Comparison of ENCODE assay signal across 9 mouse cellular contexts in the genomic region with DNA sequence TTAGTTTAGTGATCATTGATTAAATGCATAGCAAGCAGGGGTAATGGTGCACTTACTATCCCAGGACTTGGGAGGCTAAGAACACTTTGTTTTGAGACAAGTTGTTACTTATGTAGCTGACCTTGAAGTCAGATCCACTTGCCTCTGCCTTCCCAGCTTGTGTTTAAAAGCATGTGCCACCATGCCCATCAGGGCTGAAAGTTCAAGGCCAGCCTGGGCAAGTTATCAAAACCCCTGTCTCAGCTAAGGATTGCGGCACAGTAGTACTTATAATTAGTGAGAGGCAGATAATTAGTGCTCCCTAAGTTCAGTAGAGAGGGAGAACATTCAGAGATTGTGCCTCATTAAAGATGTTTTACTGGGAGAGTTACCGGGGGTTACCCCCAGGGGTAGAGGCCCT. TPM values are rescaled to one million over a fixed set of nuclear protein-coding genes. Genes with fewer than 3 reads are reported as not detected.
DNase-seq lines count a peak whose midpoint lies in the region; ATAC-seq and TF ChIP-seq lines count a peak whose summit lies in the region.
"Had no signal": no experiment of that assay in that cellular context is flagged by ENCODE, and none has a peak within 500 bp of the region (broad histone marks: within the 10 kb centered on the region; RNA-seq: fewer than 3 reads in every experiment).

No protein-coding gene starts in this region.

- H3K27me3 ChIP-seq in lung, embryonic 14.5 days (ENCODE audit: insufficient read depth, low read length), result no peaks in the 10 kb centered on the region
- H3K27me3 ChIP-seq in forebrain, embryonic 14.5 days (replicated peaks; ENCODE audit: control insufficient read depth, insufficient read depth, low read length), result no peaks in the 10 kb centered on the region
- no peaks in the 10 kb centered on the region for H3K27me3 ChIP-seq in midbrain, embryonic 12.5 days

- TF ChIP-seq CTCF in lung, embryonic 14.5 days (IDR thresholded peaks at IDR 0.05; ENCODE audit: low read depth), result no peak

- peak overlapping the region; percentile 97 for H3K4me3 ChIP-seq in lung, embryonic 14.5 days (ENCODE audit: low read depth, low read length)
- peak overlapping the region; percentile 96; the same call in 1 of the 2 replicates for H3K4me3 ChIP-seq in forebrain, embryonic 14.5 days (ENCODE audit: low read depth, low read length)
- peak overlapping the region; percentile 91 for H3K4me3 ChIP-seq in midbrain, embryonic 12.5 days

- ATAC-seq in lung, embryonic 14.5 days (ENCODE audit: insufficient read depth), result no peak
- no peak for ATAC-seq in forebrain, embryonic 14.5 days
- ATAC-seq in midbrain, embryonic 12.5 days (ENCODE audit: low FRiP score, low read depth), result no peak

- 95% methylated on average over 2 of the region's 2 CpGs for WGBS in lung, embryonic 14.5 days
- 56% methylated on average over 2 of the region's 2 CpGs for WGBS in forebrain, embryonic 14.5 days
- WGBS in midbrain, embryonic 12.5 days, result 99% methylated on average over 2 of the region's 2 CpGs

- H3K9me3 ChIP-seq in lung, embryonic 14.5 days (ENCODE audit: low read depth, low read length), result no peaks in the 10 kb centered on the region
- no peaks in the 10 kb centered on the region for H3K9me3 ChIP-seq in forebrain, embryonic 14.5 days (replicated peaks; ENCODE audit: control insufficient read depth, low read length)
- no peaks in the 10 kb centered on the region for H3K9me3 ChIP-seq in midbrain, embryonic 12.5 days

- DNase-seq in adrenal gland, adult 2 months, result peak; percentile 51
- DNase-seq in adrenal gland, adult 18-20 months (ENCODE audit: low spot score in 2 of 2), result no peak
- no peak for DNase-seq in lung, embryonic 14.5 days
- no peak for DNase-seq in lung, adult 18-20 months
- no peak for DNase-seq in forebrain, embryonic 14.5 days (ENCODE audit: low spot score)
- DNase-seq in urinary bladder, adult 2 months (ENCODE audit: low spot score), result no peak
- DNase-seq in layer of hippocampus, postnatal 25 days (ENCODE audit: extremely low spot score in 1 of 2, low spot score in 1 of 2), result no peak
- DNase-seq: kidney, postnatal 10 days had no signal

- H3K4me2 ChIP-seq in lung, embryonic 14.5 days, result peak overlapping the region; percentile 70
- H3K4me2 ChIP-seq in forebrain, embryonic 14.5 days (ENCODE audit: low read length), result peak overlapping the region; percentile 92
- H3K4me2 ChIP-seq in midbrain, embryonic 12.5 days (replicated peaks), result peak overlapping the region; percentile 84

- H3K36me3 ChIP-seq in lung, embryonic 14.5 days (ENCODE audit: insufficient read depth), result peaks cover 53% of the 10 kb centered on the region
- H3K36me3 ChIP-seq in forebrain, embryonic 14.5 days (ENCODE audit: control insufficient read depth, insufficient read depth, low read length), result peaks cover 55% of the 10 kb centered on the region
- H3K36me3 ChIP-seq in midbrain, embryonic 12.5 days, result peaks cover 58% of the 10 kb centered on the region

- H3K27ac ChIP-seq in lung, embryonic 14.5 days (ENCODE audit: low read depth), result no peak overlapping the region
- H3K27ac ChIP-seq in forebrain, embryonic 14.5 days (ENCODE audit: low read depth, low read length), result no peak overlapping the region
- no peak overlapping the region for H3K27ac ChIP-seq in midbrain, embryonic 12.5 days (replicated peaks)

- H3K4me1 ChIP-seq in lung, embryonic 14.5 days (ENCODE audit: insufficient read depth), result no peaks in the 10 kb centered on the region
- H3K4me1 ChIP-seq in forebrain, embryonic 14.5 days (ENCODE audit: control insufficient read depth, insufficient read depth, low read length), result peaks cover 25% of the 10 kb centered on the region
- H3K4me1 ChIP-seq in midbrain, embryonic 12.5 days, result peaks cover 30% of the 10 kb centered on the region

- H3K9ac ChIP-seq in lung, embryonic 14.5 days, result no peak overlapping the region
- H3K9ac ChIP-seq in forebrain, embryonic 14.5 days (ENCODE audit: low read length), result no peak overlapping the region
- no peak overlapping the region; the same call in 1 of the 2 replicates for H3K9ac ChIP-seq in midbrain, embryonic 12.5 days (replicated peaks)

RNA-seq across cellular contexts. Expression of a gene that starts 1.8 kb away (rescaled TPM):
- 10 to 100 TPM in 1 of 2 experiments, 1 to 10 TPM in 1; 7.1 to 11.4 TPM for total RNA-seq in adrenal gland, adult 2 months (2021)
- polyA plus RNA-seq in adrenal gland, adult 2 months (2012; rRNA removed), result 8.6 and 10.9 TPM in 2 replicates
- 1 to 10 TPM; 7.8 to 8.7 TPM for total RNA-seq in adrenal gland, adult 18-20 months (2021)
- polyA plus RNA-seq in lung, embryonic 14.5 days (2014; fragmentation: Nextera tagmentation; extraction: Ambion mirVana), result 20.1 and 20.3 TPM in 2 replicates
- 11.3 and 15.1 TPM in 2 replicates for polyA plus RNA-seq in forebrain, embryonic 14.5 days (2014; fragmentation: Nextera tagmentation; extraction: Ambion mirVana)
- polyA plus RNA-seq in midbrain, embryonic 12.5 days (2016; fragmentation: Nextera tagmentation; extraction: Ambion mirVana), result 38.6 and 41.1 TPM in 2 replicates
- polyA plus RNA-seq in urinary bladder, adult 2 months (2012; rRNA removed), result 19.4 and 22.0 TPM in 2 replicates
- total RNA-seq in layer of hippocampus, postnatal 25 days (2021), result 1 to 10 TPM; 4.0 to 4.2 TPM

RNA-seq across cellular contexts. Expression of a gene that starts 1.9 kb away (rescaled TPM):
- 10 to 100 TPM; 11.7 to 12.7 TPM for total RNA-seq in adrenal gland, adult 2 months (2021)
- 18.3 and 20.5 TPM in 2 replicates for polyA plus RNA-seq in adrenal gland, adult 2 months (2012; rRNA removed)
- 10 to 100 TPM; 12.6 to 14.8 TPM for total RNA-seq in adrenal gland, adult 18-20 months (2021)
- 21.2 and 24.3 TPM in 2 replicates for polyA plus RNA-seq in lung, embryonic 14.5 days (2014; fragmentation: Nextera tagmentation; extraction: Ambion mirVana)
- 29.4 and 36.7 TPM in 2 replicates for polyA plus RNA-seq in forebrain, embryonic 14.5 days (2014; fragmentation: Nextera tagmentation; extraction: Ambion mirVana)
- 79.4 and 82.0 TPM in 2 replicates for polyA plus RNA-seq in midbrain, embryonic 12.5 days (2016; fragmentation: Nextera tagmentation; extraction: Ambion mirVana)
- polyA plus RNA-seq in urinary bladder, adult 2 months (2012; rRNA removed), result 10.0 and 10.5 TPM in 2 replicates
- 10 to 100 TPM; 18.0 to 20.6 TPM for total RNA-seq in layer of hippocampus, postnatal 25 days (2021)

RNA-seq across cellular contexts. Expression of a gene that starts 9.3 kb away (rescaled TPM):
- total RNA-seq in adrenal gland, adult 2 months (2021), result 10 to 100 TPM; 27.1 to 32.4 TPM
- polyA plus RNA-seq in adrenal gland, adult 2 months (2012; rRNA removed), result 295 and 338 TPM in 2 replicates
- total RNA-seq in adrenal gland, adult 18-20 months (2021), result 10 to 100 TPM; 23.6 to 29.6 TPM
- polyA plus RNA-seq in lung, embryonic 14.5 days (2014; fragmentation: Nextera tagmentation; extraction: Ambion mirVana), result 52.8 and 54.7 TPM in 2 replicates
- polyA plus RNA-seq in forebrain, embryonic 14.5 days (2014; fragmentation: Nextera tagmentation; extraction: Ambion mirVana), result 53.2 and 57.4 TPM in 2 replicates
- 55.0 and 62.0 TPM in 2 replicates for polyA plus RNA-seq in midbrain, embryonic 12.5 days (2016; fragmentation: Nextera tagmentation; extraction: Ambion mirVana)
- polyA plus RNA-seq in urinary bladder, adult 2 months (2012; rRNA removed), result 49.8 and 54.0 TPM in 2 replicates
- total RNA-seq in layer of hippocampus, postnatal 25 days (2021), result 10 to 100 TPM; 67.4 to 73.4 TPM

RNA-seq across cellular contexts. Expression of a gene that starts 25.7 kb away (rescaled TPM):
- 10 to 100 TPM; 34.7 to 37.6 TPM for total RNA-seq in adrenal gland, adult 2 months (2021)
- polyA plus RNA-seq in adrenal gland, adult 2 months (2012; rRNA removed), result 45.1 and 57.1 TPM in 2 replicates
- total RNA-seq in adrenal gland, adult 18-20 months (2021), result 10 to 100 TPM; 27.9 to 29.5 TPM
- 202 and 226 TPM in 2 replicates for polyA plus RNA-seq in lung, embryonic 14.5 days (2014; fragmentation: Nextera tagmentation; extraction: Ambion mirVana)
- polyA plus RNA-seq in forebrain, embryonic 14.5 days (2014; fragmentation: Nextera tagmentation; extraction: Ambion mirVana), result 169 and 219 TPM in 2 replicates
- polyA plus RNA-seq in midbrain, embryonic 12.5 days (2016; fragmentation: Nextera tagmentation; extraction: Ambion mirVana), result 165 and 174 TPM in 2 replicates
- 19.2 and 24.9 TPM in 2 replicates for polyA plus RNA-seq in urinary bladder, adult 2 months (2012; rRNA removed)
- total RNA-seq in layer of hippocampus, postnatal 25 days (2021), result 10 to 100 TPM; 21.7 to 27.7 TPM

RNA-seq across cellular contexts. Expression of a gene that starts 26.1 kb away (rescaled TPM):
- 1 to 10 TPM; 2.2 to 2.3 TPM for total RNA-seq in adrenal gland, adult 2 months (2021)
- not detected in 2 replicates for polyA plus RNA-seq in adrenal gland, adult 2 months (2012; rRNA removed)
- 10 to 100 TPM in 1 of 2 experiments, under 1 TPM in 1; 0.66 to 16.3 TPM for total RNA-seq in adrenal gland, adult 18-20 months (2021)
- polyA plus RNA-seq in lung, embryonic 14.5 days (2014; fragmentation: Nextera tagmentation; extraction: Ambion mirVana), result 8.6 and 12.2 TPM in 2 replicates
- 4.6 and 5.3 TPM in 2 replicates for polyA plus RNA-seq in forebrain, embryonic 14.5 days (2014; fragmentation: Nextera tagmentation; extraction: Ambion mirVana)
- polyA plus RNA-seq in midbrain, embryonic 12.5 days (2016; fragmentation: Nextera tagmentation; extraction: Ambion mirVana), result 12.6 and 13.1 TPM in 2 replicates
- polyA plus RNA-seq in urinary bladder, adult 2 months (2012; rRNA removed), result 1.2 and 2.1 TPM in 2 replicates
- 1 to 10 TPM in 1 of 2 experiments, under 1 TPM in 1; 0.96 to 2.9 TPM for total RNA-seq in layer of hippocampus, postnatal 25 days (2021)
